Mouse (Mus musculus) megakaryocyte, embryonic 14.5 days (primary cell): ENCODE measurements around the gene Fkbp5.

ENCODE experiments used
- FLI1 ChIP-seq: IDR thresholded peaks from 2 replicates; pipeline ENCODE4 v1.6.1; 2012; ENCODE audit warnings: low read length, inconsistent platforms, mixed read lengths
- GATA1 ChIP-seq: IDR thresholded peaks from 3 replicates; pipeline ENCODE4 v1.6.1; 2012; ENCODE audit warnings: mixed read lengths, low read length, inconsistent platforms, borderline replicate concordance

GRCm38 (mm10) chr17:28514555-28514954 is 2.8 kb downstream of the Fkbp5 start:
- no peak for TF ChIP-seq FLI1
- TF ChIP-seq GATA1, result no peak
